Mouse (Mus musculus): ENCODE measurements around the gene Glipr1.

DNA sequence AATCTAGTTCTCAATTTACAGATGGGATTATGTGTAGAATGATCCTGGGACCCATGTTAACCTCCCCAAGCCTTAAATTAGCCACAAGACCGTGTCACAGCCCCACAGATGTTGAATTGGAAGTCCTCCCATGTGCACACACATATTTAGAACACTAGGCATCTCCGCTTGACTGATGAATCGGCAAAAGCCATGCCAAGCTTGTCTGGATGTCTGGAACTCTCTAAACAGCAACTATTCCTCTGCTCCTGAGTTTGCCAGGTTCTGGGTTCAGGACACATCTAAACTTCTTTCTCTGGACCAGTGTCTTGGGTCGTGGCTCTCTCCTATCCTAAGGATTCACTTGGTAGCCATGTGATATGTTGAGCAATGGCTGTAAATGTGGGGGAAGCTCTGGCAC is 66.4 kb downstream of the Glipr1 start:
- no peak for TF ChIP-seq TAL1 (IDR thresholded peaks at IDR 0.05; ENCODE audit: low read length)
- no peak for TF ChIP-seq GATA1 (IDR thresholded peaks at IDR 0.05; ENCODE audit: low read length)

Data from erythroblast, embryonic 14.5 days (primary cell).